Mouse (Mus musculus) lung, postnatal 0 days (tissue): ENCODE results near the gene Atxn7l2.

Source experiments
- CTCF ChIP-seq: IDR thresholded peaks from 2 replicates; pipeline ENCODE4 v1.5.1; 2016; ENCODE audit warnings: antibody characterized with exemption, mild to moderate bottlenecking
- EP300 ChIP-seq: IDR thresholded peaks from 2 replicates; pipeline ENCODE4 v1.6.1; 2016; ENCODE audit warnings: antibody characterized with exemption, mild to moderate bottlenecking, control low read depth

- no peak for TF ChIP-seq CTCF
- TF ChIP-seq EP300: no peak
Observed at GRCm38 (mm10) chr3:108165532-108166315, 45.0 kb downstream of the Atxn7l2 start.
